ENCODE assay signal across 17 mouse cellular contexts in genomic region chr11:44785479-44785878, GRCm38 (mm10).
A peak's percentile ranks its signal among the peaks of the same experiment; 100 is the strongest.
DNase-seq lines count a peak whose midpoint lies in the region; ATAC-seq lines count a peak whose summit lies in the region.
"Had no signal": no experiment of that assay in that cellular context is flagged by ENCODE, and none has a peak within 500 bp of the region (broad histone marks: within the 10 kb centered on the region; RNA-seq: fewer than 3 reads in every experiment).

No protein-coding gene starts in this region.

- peak; percentile 76; the same call in 1 of the 2 replicates for ATAC-seq in midbrain, embryonic 13.5 days
- no peak for ATAC-seq in midbrain, embryonic 16.5 days
- ATAC-seq in forebrain, embryonic 15.5 days (replicated peaks), result peak; percentile 76
- peak; percentile 43; the same call in 1 of the 2 replicates for ATAC-seq in hindbrain, embryonic 14.5 days (ENCODE audit: low FRiP score)
- peak; percentile 52; the same call in 1 of the 2 replicates for ATAC-seq in neural tube, embryonic 14.5 days (ENCODE audit: low read depth)
- ATAC-seq: intestine, postnatal 0 days had no signal

- peaks cover 19% of the 10 kb centered on the region for H3K4me1 ChIP-seq in midbrain, embryonic 13.5 days (replicated peaks)
- 0 out of 2 replicates have a peak, but pooled peaks cover 5% of the 10 kb centered on the region for H3K4me1 ChIP-seq in midbrain, embryonic 16.5 days (ENCODE audit: control insufficient read depth, insufficient read depth, low read length)
- peaks cover 18% of the 10 kb centered on the region for H3K4me1 ChIP-seq in forebrain, embryonic 15.5 days
- H3K4me1 ChIP-seq in hindbrain, embryonic 14.5 days (replicated peaks; ENCODE audit: control insufficient read depth, insufficient read depth, low read length), result peaks cover 24% of the 10 kb centered on the region
- peaks cover 25% of the 10 kb centered on the region for H3K4me1 ChIP-seq in neural tube, embryonic 14.5 days (ENCODE audit: control insufficient read depth, insufficient read depth, low read length)

- H3K9ac ChIP-seq in midbrain, embryonic 13.5 days (replicated peaks), result no peak overlapping the region
- H3K9ac ChIP-seq in midbrain, embryonic 16.5 days (ENCODE audit: low read depth, low read length), result no peak overlapping the region
- H3K9ac ChIP-seq in forebrain, embryonic 15.5 days (replicated peaks), result no peak overlapping the region
- no peak overlapping the region for H3K9ac ChIP-seq in hindbrain, embryonic 14.5 days
- H3K9ac ChIP-seq in neural tube, embryonic 14.5 days (replicated peaks; ENCODE audit: low read depth, low read length), result no peak overlapping the region
- H3K9ac ChIP-seq: heart, embryonic 13.5 days had no signal

- no peaks in the 10 kb centered on the region for H3K27me3 ChIP-seq in midbrain, embryonic 13.5 days
- no peaks in the 10 kb centered on the region for H3K27me3 ChIP-seq in midbrain, embryonic 16.5 days (ENCODE audit: control insufficient read depth, insufficient read depth, low read depth, low read length)
- H3K27me3 ChIP-seq in forebrain, embryonic 15.5 days, result peaks cover 80% of the 10 kb centered on the region
- H3K27me3 ChIP-seq in hindbrain, embryonic 14.5 days (ENCODE audit: control insufficient read depth, insufficient read depth, low read length), result no peaks in the 10 kb centered on the region
- H3K27me3 ChIP-seq in neural tube, embryonic 14.5 days (ENCODE audit: control insufficient read depth, insufficient read depth, low read length), result no peaks in the 10 kb centered on the region
- H3K27me3 ChIP-seq: heart, embryonic 13.5 days had no signal

- no peaks in the 10 kb centered on the region for H3K36me3 ChIP-seq in midbrain, embryonic 13.5 days
- H3K36me3 ChIP-seq in midbrain, embryonic 16.5 days (ENCODE audit: control insufficient read depth, insufficient read depth, low read length), result no peaks in the 10 kb centered on the region
- no peaks in the 10 kb centered on the region for H3K36me3 ChIP-seq in forebrain, embryonic 15.5 days
- no peaks in the 10 kb centered on the region for H3K36me3 ChIP-seq in hindbrain, embryonic 14.5 days (replicated peaks; ENCODE audit: control insufficient read depth, insufficient read depth)
- H3K36me3 ChIP-seq in neural tube, embryonic 14.5 days (ENCODE audit: control insufficient read depth, insufficient read depth, low read length), result no peaks in the 10 kb centered on the region
- H3K36me3 ChIP-seq: heart, embryonic 13.5 days had no signal

- DNase-seq in hindbrain, embryonic 14.5 days (ENCODE audit: low spot score), result no peak
- DNase-seq in thymus, postnatal 36 days, result no peak
- DNase-seq in spleen, adult 18-20 months, result no peak
- DNase-seq: cerebellum, adult 9-11 months; gastrocnemius, postnatal 36 days; heart, postnatal 36 days; lung, adult 2 months had no signal

- H3K4me2 ChIP-seq in midbrain, embryonic 13.5 days (replicated peaks), result no peak overlapping the region
- no peak overlapping the region for H3K4me2 ChIP-seq in midbrain, embryonic 16.5 days (ENCODE audit: low read length)
- no peak overlapping the region for H3K4me2 ChIP-seq in forebrain, embryonic 15.5 days (replicated peaks)
- H3K4me2 ChIP-seq in hindbrain, embryonic 14.5 days (replicated peaks), result peak overlapping the region; percentile 29; the same call in 1 of the 2 replicates
- H3K4me2 ChIP-seq in neural tube, embryonic 14.5 days (ENCODE audit: low read depth, low read length), result peak overlapping the region; percentile 32
- H3K4me2 ChIP-seq: heart, embryonic 13.5 days; liver, embryonic 11.5 days had no signal

- 29% methylated on average over 5 of the region's 5 CpGs for whole genome bisulfite sequencing in midbrain, embryonic 13.5 days
- 41% methylated on average over 5 of the region's 5 CpGs for WGBS in midbrain, embryonic 16.5 days
- 12% methylated on average over 5 of the region's 5 CpGs for WGBS in forebrain, embryonic 15.5 days
- WGBS in hindbrain, embryonic 14.5 days, result 15% methylated on average over 5 of the region's 5 CpGs
- WGBS in neural tube, embryonic 14.5 days, result 13% methylated on average over 5 of the region's 5 CpGs

- H3K9me3 ChIP-seq in midbrain, embryonic 13.5 days, result no peaks in the 10 kb centered on the region
- no peaks in the 10 kb centered on the region for H3K9me3 ChIP-seq in midbrain, embryonic 16.5 days (replicated peaks; ENCODE audit: control insufficient read depth, low read length, poor library complexity, severe bottlenecking)
- no peaks in the 10 kb centered on the region for H3K9me3 ChIP-seq in forebrain, embryonic 15.5 days
- H3K9me3 ChIP-seq in hindbrain, embryonic 14.5 days (ENCODE audit: control insufficient read depth, low read length), result no peaks in the 10 kb centered on the region
- no peaks in the 10 kb centered on the region for H3K9me3 ChIP-seq in neural tube, embryonic 14.5 days (ENCODE audit: control insufficient read depth, low read length)
- H3K9me3 ChIP-seq: heart, embryonic 13.5 days had no signal

- H3K27ac ChIP-seq in midbrain, embryonic 13.5 days, result peak overlapping the region; percentile 32; the same call in 1 of the 2 replicates
- H3K27ac ChIP-seq in midbrain, embryonic 16.5 days (ENCODE audit: low read length), result no peak overlapping the region
- no peak overlapping the region for H3K27ac ChIP-seq in forebrain, embryonic 15.5 days (replicated peaks)
- H3K27ac ChIP-seq in hindbrain, embryonic 14.5 days, result peak overlapping the region; percentile 22
- peak overlapping the region; percentile 35; the same call in 1 of the 2 replicates for H3K27ac ChIP-seq in neural tube, embryonic 14.5 days (ENCODE audit: low read depth, low read length)
- H3K27ac ChIP-seq: heart, embryonic 13.5 days; kidney, postnatal 0 days; macrophage had no signal

- H3K4me3 ChIP-seq in midbrain, embryonic 13.5 days (replicated peaks), result no peak overlapping the region
- H3K4me3 ChIP-seq in midbrain, embryonic 16.5 days (ENCODE audit: low read depth, low read length), result no peak overlapping the region
- no peak overlapping the region for H3K4me3 ChIP-seq in forebrain, embryonic 15.5 days
- H3K4me3 ChIP-seq in hindbrain, embryonic 14.5 days (replicated peaks; ENCODE audit: low read length), result no peak overlapping the region
- H3K4me3 ChIP-seq in neural tube, embryonic 14.5 days (ENCODE audit: low read depth, low read length), result no peak overlapping the region
- H3K4me3 ChIP-seq: erythroblast, embryonic 14.5 days; heart, embryonic 13.5 days had no signal

Comparison
In these comparisons a context has a peak if more than half of its experiments do, and no peak if none do; other contexts are left out.
1. H3K27ac ChIP-seq: peak in midbrain, embryonic 13.5 days (single experiment), hindbrain, embryonic 14.5 days (single experiment) and neural tube, embryonic 14.5 days (single experiment); none in midbrain, embryonic 16.5 days (single experiment) and forebrain, embryonic 15.5 days (single experiment).
2. H3K4me2 ChIP-seq: peak in hindbrain, embryonic 14.5 days (single experiment) and neural tube, embryonic 14.5 days (single experiment); none in midbrain, embryonic 13.5 days (single experiment), midbrain, embryonic 16.5 days (single experiment) and forebrain, embryonic 15.5 days (single experiment).